Mouse (Mus musculus): ENCODE results near the gene Tmem265. TPM values are rescaled to one million over a fixed set of nuclear protein-coding genes. Genes with fewer than 3 reads are reported as not detected.

The Tmem265 gene
- polyA plus RNA-seq, 1 experiment, result 12.5 TPM

- H3K4me1 ChIP-seq (replicated peaks; ENCODE audit: control insufficient read depth, insufficient read depth, low read length), result peaks cover 13% of the 10 kb centered on the region
- H3K36me3 ChIP-seq (ENCODE audit: control insufficient read depth, insufficient read depth, low read length), result peaks cover 73% of the 10 kb centered on the region
- H3K27me3 ChIP-seq (ENCODE audit: control insufficient read depth, insufficient read depth, low read length), result no peaks in the 10 kb centered on the region
- no peak overlapping the region for H3K27ac ChIP-seq (ENCODE audit: control insufficient read depth, insufficient read depth, low read length)
- no peak for TF ChIP-seq POLR2A (IDR thresholded peaks at IDR 0.05; ENCODE audit: control insufficient read depth, extremely low read depth, insufficient read depth, low read length, poor library complexity)
- no peak for TF ChIP-seq CTCF (IDR thresholded peaks at IDR 0.05; ENCODE audit: borderline replicate concordance, control insufficient read depth, extremely low read depth, insufficient read depth, low read length, poor library complexity)
- DNase-seq, result no peak
- no peak overlapping the region for H3K4me3 ChIP-seq (ENCODE audit: control insufficient read depth, insufficient read depth, low read length)
- 97% methylated on average over 14 of the region's 14 CpGs for WGBS
Observed at GRCm38 (mm10) chr7:127592575-127592974, 31.4 kb downstream of the Tmem265 start.

- H3K27ac ChIP-seq (ENCODE audit: control insufficient read depth, insufficient read depth, low read length), result no peak overlapping the region
- H3K4me3 ChIP-seq (ENCODE audit: control insufficient read depth, insufficient read depth, low read length), result no peak overlapping the region
- 95% methylated on average over 17 of the region's 17 CpGs for WGBS
- no peaks in the 10 kb centered on the region for H3K27me3 ChIP-seq (ENCODE audit: control insufficient read depth, insufficient read depth, low read length)
- no peak for DNase-seq
- H3K36me3 ChIP-seq (ENCODE audit: control insufficient read depth, insufficient read depth, low read length), result peaks cover 91% of the 10 kb centered on the region
- no peaks in the 10 kb centered on the region for H3K4me1 ChIP-seq (replicated peaks; ENCODE audit: control insufficient read depth, insufficient read depth, low read length)
- TF ChIP-seq POLR2A (IDR thresholded peaks at IDR 0.05; ENCODE audit: control insufficient read depth, extremely low read depth, insufficient read depth, low read length, poor library complexity), result no peak
- no peak for TF ChIP-seq CTCF (IDR thresholded peaks at IDR 0.05; ENCODE audit: borderline replicate concordance, control insufficient read depth, extremely low read depth, insufficient read depth, low read length, poor library complexity)
Observed at GRCm38 (mm10) chr7:127596747-127597146, 35.6 kb downstream of the Tmem265 start.

GRCm38 (mm10) chr7:127600612-127601011 is 39.4 kb downstream of the Tmem265 start:
- TF ChIP-seq POLR2A (IDR thresholded peaks at IDR 0.05; ENCODE audit: control insufficient read depth, extremely low read depth, insufficient read depth, low read length, poor library complexity) (no peak), CTCF (IDR thresholded peaks at IDR 0.05; ENCODE audit: borderline replicate concordance, control insufficient read depth, extremely low read depth, insufficient read depth, low read length, poor library complexity) (no peak)
- peaks cover 75% of the 10 kb centered on the region for H3K36me3 ChIP-seq (ENCODE audit: control insufficient read depth, insufficient read depth, low read length)
- H3K4me3 ChIP-seq (ENCODE audit: control insufficient read depth, insufficient read depth, low read length), result no peak overlapping the region
- no peaks in the 10 kb centered on the region for H3K27me3 ChIP-seq (ENCODE audit: control insufficient read depth, insufficient read depth, low read length)
- 98% methylated on average over 7 of the region's 7 CpGs for WGBS
- H3K4me1 ChIP-seq (replicated peaks; ENCODE audit: control insufficient read depth, insufficient read depth, low read length), result no peaks in the 10 kb centered on the region
- no peak for DNase-seq
- no peak overlapping the region for H3K27ac ChIP-seq (ENCODE audit: control insufficient read depth, insufficient read depth, low read length)

GRCm38 (mm10) chr7:127601735-127602134 is 40.5 kb downstream of the Tmem265 start:
- peaks cover 64% of the 10 kb centered on the region for H3K36me3 ChIP-seq (ENCODE audit: control insufficient read depth, insufficient read depth, low read length)
- TF ChIP-seq CTCF (IDR thresholded peaks at IDR 0.05; ENCODE audit: borderline replicate concordance, control insufficient read depth, extremely low read depth, insufficient read depth, low read length, poor library complexity) (no peak), POLR2A (IDR thresholded peaks at IDR 0.05; ENCODE audit: control insufficient read depth, extremely low read depth, insufficient read depth, low read length, poor library complexity) (no peak)

GRCm38 (mm10) chr7:127602903-127603302 is 41.7 kb downstream of the Tmem265 start:
- TF ChIP-seq POLR2A (IDR thresholded peaks at IDR 0.05; ENCODE audit: control insufficient read depth, extremely low read depth, insufficient read depth, low read length, poor library complexity), result no peak
- TF ChIP-seq CTCF (IDR thresholded peaks at IDR 0.05; ENCODE audit: borderline replicate concordance, control insufficient read depth, extremely low read depth, insufficient read depth, low read length, poor library complexity), result no peak
- H3K4me1 ChIP-seq (replicated peaks; ENCODE audit: control insufficient read depth, insufficient read depth, low read length), result no peaks in the 10 kb centered on the region
- H3K27me3 ChIP-seq (ENCODE audit: control insufficient read depth, insufficient read depth, low read length), result no peaks in the 10 kb centered on the region
- no peak overlapping the region for H3K4me3 ChIP-seq (ENCODE audit: control insufficient read depth, insufficient read depth, low read length)
- H3K27ac ChIP-seq (ENCODE audit: control insufficient read depth, insufficient read depth, low read length), result no peak overlapping the region
- WGBS, result 93% methylated on average over 2 of the region's 2 CpGs
- peaks cover 52% of the 10 kb centered on the region for H3K36me3 ChIP-seq (ENCODE audit: control insufficient read depth, insufficient read depth, low read length)
- DNase-seq, result no peak

More at GRCm38 (mm10) chr7:127601735-127602134, 40.5 kb downstream of the Tmem265 start:
- Histone ChIP-seq H3K4me3 (ENCODE audit: control insufficient read depth, insufficient read depth, low read length) (no peak overlapping the region), H3K27me3 (ENCODE audit: control insufficient read depth, insufficient read depth, low read length) (no peaks in the 10 kb centered on the region), H3K27ac (ENCODE audit: control insufficient read depth, insufficient read depth, low read length) (no peak overlapping the region), H3K4me1 (replicated peaks; ENCODE audit: control insufficient read depth, insufficient read depth, low read length) (no peaks in the 10 kb centered on the region)
- DNase-seq, result no peak
- WGBS, result 96% methylated on average over 4 of the region's 4 CpGs

GRCm38 (mm10) chr7:127604256-127604655 is 43.1 kb downstream of the Tmem265 start:
- H3K27me3 ChIP-seq (ENCODE audit: control insufficient read depth, insufficient read depth, low read length), result no peaks in the 10 kb centered on the region
- H3K36me3 ChIP-seq (ENCODE audit: control insufficient read depth, insufficient read depth, low read length), result peaks cover 45% of the 10 kb centered on the region
- H3K4me1 ChIP-seq (replicated peaks; ENCODE audit: control insufficient read depth, insufficient read depth, low read length), result no peaks in the 10 kb centered on the region
- no peak overlapping the region for H3K27ac ChIP-seq (ENCODE audit: control insufficient read depth, insufficient read depth, low read length)
- TF ChIP-seq CTCF (IDR thresholded peaks at IDR 0.05; ENCODE audit: borderline replicate concordance, control insufficient read depth, extremely low read depth, insufficient read depth, low read length, poor library complexity) (no peak), POLR2A (IDR thresholded peaks at IDR 0.05; ENCODE audit: control insufficient read depth, extremely low read depth, insufficient read depth, low read length, poor library complexity) (no peak)
- no peak overlapping the region for H3K4me3 ChIP-seq (ENCODE audit: control insufficient read depth, insufficient read depth, low read length)
- DNase-seq, result no peak
- WGBS, result 94% methylated on average over 10 of the region's 10 CpGs

GRCm38 (mm10) chr7:127607150-127607549 is 46.0 kb downstream of the Tmem265 start:
- no peak for TF ChIP-seq CTCF (IDR thresholded peaks at IDR 0.05; ENCODE audit: borderline replicate concordance, control insufficient read depth, extremely low read depth, insufficient read depth, low read length, poor library complexity)
- TF ChIP-seq POLR2A (IDR thresholded peaks at IDR 0.05; ENCODE audit: control insufficient read depth, extremely low read depth, insufficient read depth, low read length, poor library complexity), result no peak
- Histone ChIP-seq H3K27me3 (ENCODE audit: control insufficient read depth, insufficient read depth, low read length) (no peaks in the 10 kb centered on the region), H3K4me1 (replicated peaks; ENCODE audit: control insufficient read depth, insufficient read depth, low read length) (no peaks in the 10 kb centered on the region), H3K36me3 (ENCODE audit: control insufficient read depth, insufficient read depth, low read length) (peaks cover 26% of the 10 kb centered on the region), H3K27ac (ENCODE audit: control insufficient read depth, insufficient read depth, low read length) (no peak overlapping the region), H3K4me3 (ENCODE audit: control insufficient read depth, insufficient read depth, low read length) (no peak overlapping the region)
- 89% methylated on average over 6 of the region's 6 CpGs for WGBS
- DNase-seq, result no peak
